ENCODE assay signal across 9 mouse cellular contexts in genomic region chr5:92398153-92398552, GRCm38 (mm10). TPM values are rescaled to one million over a fixed set of nuclear protein-coding genes. Genes with fewer than 3 reads are reported as not detected.
DNase-seq lines count a peak whose midpoint lies in the region; ATAC-seq and TF ChIP-seq lines count a peak whose summit lies in the region.
"Had no signal": no experiment of that assay in that cellular context is flagged by ENCODE, and none has a peak within 500 bp of the region (broad histone marks: within the 10 kb centered on the region; RNA-seq: fewer than 3 reads in every experiment).

No protein-coding gene starts in this region.

- no peaks in the 10 kb centered on the region for H3K36me3 ChIP-seq in ES-Bruce4 (ENCODE audit: control insufficient read depth, insufficient read depth, low read length, poor library complexity, severe bottlenecking)
- no peaks in the 10 kb centered on the region for H3K36me3 ChIP-seq in heart, embryonic 15.5 days
- H3K36me3 ChIP-seq in liver, postnatal 0 days (replicated peaks; ENCODE audit: insufficient read depth, low read length): no peaks in the 10 kb centered on the region
- H3K36me3 ChIP-seq in neural tube, embryonic 14.5 days (ENCODE audit: control insufficient read depth, insufficient read depth, low read length): no peaks in the 10 kb centered on the region

- no peak overlapping the region for H3K4me3 ChIP-seq in ES-Bruce4 (ENCODE audit: low read depth, low read length)
- no peak overlapping the region for H3K4me3 ChIP-seq in heart, embryonic 15.5 days
- no peak overlapping the region for H3K4me3 ChIP-seq in liver, postnatal 0 days (ENCODE audit: low read depth, low read length)
- no peak overlapping the region for H3K4me3 ChIP-seq in neural tube, embryonic 14.5 days (ENCODE audit: low read depth, low read length)

- peak; percentile 64 for ATAC-seq in heart, embryonic 15.5 days (replicated peaks; ENCODE audit: insufficient number of reproducible peaks, insufficient read depth, low FRiP score, low read depth)
- peak; percentile 73 for ATAC-seq in liver, postnatal 0 days
- peak; percentile 90 for ATAC-seq in neural tube, embryonic 14.5 days (ENCODE audit: low read depth)

- TF ChIP-seq CTCF in ES-Bruce4 (IDR thresholded peaks at IDR 0.05; ENCODE audit: low read depth, low read length): peak; percentile 83
- peak; percentile 95 for TF ChIP-seq CTCF in liver, postnatal 0 days (IDR thresholded peaks at IDR 0.05; ENCODE audit: low read depth)

- no peak overlapping the region for H3K4me2 ChIP-seq in heart, embryonic 15.5 days
- no peak overlapping the region for H3K4me2 ChIP-seq in liver, postnatal 0 days (ENCODE audit: low read depth, low read length)
- no peak overlapping the region for H3K4me2 ChIP-seq in neural tube, embryonic 14.5 days (ENCODE audit: low read depth, low read length)

- H3K4me1 ChIP-seq in ES-Bruce4 (ENCODE audit: control insufficient read depth, insufficient read depth, low read length): no peaks in the 10 kb centered on the region
- peaks cover 5% of the 10 kb centered on the region for H3K4me1 ChIP-seq in heart, embryonic 15.5 days (replicated peaks)
- H3K4me1 ChIP-seq in liver, postnatal 0 days (ENCODE audit: insufficient read depth): no peaks in the 10 kb centered on the region
- H3K4me1 ChIP-seq in neural tube, embryonic 14.5 days (ENCODE audit: control insufficient read depth, insufficient read depth, low read length): 0 out of 2 replicates have a peak, but pooled peaks cover under 1% of the 10 kb centered on the region

- TF ChIP-seq POLR2A in ES-Bruce4 (IDR thresholded peaks at IDR 0.05; ENCODE audit: insufficient read depth, low read length): no peak

- H3K27me3 ChIP-seq in ES-Bruce4 (ENCODE audit: control insufficient read depth, insufficient read depth, low read length, poor library complexity, severe bottlenecking): no peaks in the 10 kb centered on the region
- peaks cover 5% of the 10 kb centered on the region; the same call in 1 of the 2 replicates for H3K27me3 ChIP-seq in heart, embryonic 15.5 days
- H3K27me3 ChIP-seq in liver, postnatal 0 days (ENCODE audit: insufficient read depth, low read length): no peaks in the 10 kb centered on the region
- H3K27me3 ChIP-seq in neural tube, embryonic 14.5 days (ENCODE audit: control insufficient read depth, insufficient read depth, low read length): no peaks in the 10 kb centered on the region

- WGBS in heart, embryonic 15.5 days: 19% methylated on average over 5 of the region's 5 CpGs
- 18% methylated on average over 5 of the region's 5 CpGs for WGBS in liver, postnatal 0 days (ENCODE audit: insufficient replicate concordance)
- 21% methylated on average over 5 of the region's 5 CpGs for WGBS in neural tube, embryonic 14.5 days

- no peak for TF ChIP-seq EP300 in ES-Bruce4 (IDR thresholded peaks at IDR 0.05; ENCODE audit: insufficient read depth, low read depth, low read length)
- no peak for TF ChIP-seq EP300 in liver, postnatal 0 days (IDR thresholded peaks at IDR 0.05; ENCODE audit: low read depth)

- DNase-seq in c-Kit-negative CD71-positive TER-119-positive erythroid progenitor cells, embryonic 14.5 days (ENCODE audit: low read depth, low spot score): peak; percentile 66
- DNase-seq in fibroblast of lung, adult 2 months (ENCODE audit: low read depth): peak; percentile 39
- peak; percentile 87 for DNase-seq in kidney, postnatal 14 days
- DNase-seq in liver, postnatal 0 days: peak; percentile 82
- DNase-seq in thymus, adult 18-20 months: peak; percentile 30 to 33

- H3K9me3 ChIP-seq in ES-Bruce4 (replicated peaks; ENCODE audit: control insufficient read depth, insufficient read depth, low read length, poor library complexity, severe bottlenecking): no peaks in the 10 kb centered on the region
- no peaks in the 10 kb centered on the region for H3K9me3 ChIP-seq in heart, embryonic 15.5 days (replicated peaks)
- no peaks in the 10 kb centered on the region for H3K9me3 ChIP-seq in liver, postnatal 0 days (ENCODE audit: low read length)
- no peaks in the 10 kb centered on the region for H3K9me3 ChIP-seq in neural tube, embryonic 14.5 days (ENCODE audit: control insufficient read depth, low read length)

- no peak overlapping the region for H3K9ac ChIP-seq in ES-Bruce4 (ENCODE audit: low read depth, poor library complexity, severe bottlenecking)
- H3K9ac ChIP-seq in heart, embryonic 15.5 days: no peak overlapping the region
- no peak overlapping the region for H3K9ac ChIP-seq in liver, postnatal 0 days (replicated peaks)
- no peak overlapping the region for H3K9ac ChIP-seq in neural tube, embryonic 14.5 days (replicated peaks; ENCODE audit: low read depth, low read length)

- H3K27ac ChIP-seq in ES-Bruce4 (ENCODE audit: insufficient read depth, low read length): no peak overlapping the region
- H3K27ac ChIP-seq in heart, embryonic 15.5 days: no peak overlapping the region
- no peak overlapping the region for H3K27ac ChIP-seq in liver, postnatal 0 days (ENCODE audit: low read depth)
- H3K27ac ChIP-seq in neural tube, embryonic 14.5 days (ENCODE audit: low read depth, low read length): no peak overlapping the region
- H3K27ac ChIP-seq: macrophage had no signal

RNA-seq across cellular contexts. Expression of gene Nup54, which starts 36.9 kb away (rescaled TPM):
- 99.7 and 109 TPM in 2 replicates for polyA plus RNA-seq in ES-Bruce4 (2011; ENCODE audit: insufficient read depth, insufficient read length, low read depth, missing spikeins)
- 31.2 and 33.7 TPM in 2 replicates for polyA plus RNA-seq in heart, embryonic 15.5 days (2015; fragmentation: Nextera tagmentation; extraction: Ambion mirVana)
- 14.4 and 15.2 TPM in 2 replicates for polyA plus RNA-seq in liver, postnatal 0 days (2015; fragmentation: Nextera tagmentation; extraction: Ambion mirVana)
- polyA plus RNA-seq in neural tube, embryonic 14.5 days (2014; fragmentation: Nextera tagmentation; extraction: Ambion mirVana): 52.7 and 53.7 TPM in 2 replicates

RNA-seq across cellular contexts. Expression of gene Cxcl10, which starts 49.5 kb away (rescaled TPM):
- 9.3 and 11.7 TPM in 2 replicates for polyA plus RNA-seq in ES-Bruce4 (2011; ENCODE audit: insufficient read depth, insufficient read length, low read depth, missing spikeins)
- 0.92 and 6.4 TPM in 2 replicates for polyA plus RNA-seq in heart, embryonic 15.5 days (2015; fragmentation: Nextera tagmentation; extraction: Ambion mirVana)
- polyA plus RNA-seq in liver, postnatal 0 days (2015; fragmentation: Nextera tagmentation; extraction: Ambion mirVana): 7.5 and 8.0 TPM in 2 replicates
- polyA plus RNA-seq in neural tube, embryonic 14.5 days (2014; fragmentation: Nextera tagmentation; extraction: Ambion mirVana): not detected in 2 replicates

Comparison
In these comparisons a context has a peak if more than half of its experiments do, and no peak if none do; other contexts are left out.
1. DNase-seq: peak in every context shown above with its lines; median percentile 87 in kidney, postnatal 14 days; 82 in liver, postnatal 0 days; 66 in c-Kit-negative CD71-positive TER-119-positive erythroid progenitor cells, embryonic 14.5 days; 39 in fibroblast of lung, adult 2 months; 32 in thymus, adult 18-20 months.